Mouse (Mus musculus): ENCODE measurements at regions not wholly inside any gene's neighbourhood (a gene's known extent, or its start where the extent isn't known, plus 50 kb on each side); places are given as distances from the start of the nearest gene placed in this dataset.

DNA sequence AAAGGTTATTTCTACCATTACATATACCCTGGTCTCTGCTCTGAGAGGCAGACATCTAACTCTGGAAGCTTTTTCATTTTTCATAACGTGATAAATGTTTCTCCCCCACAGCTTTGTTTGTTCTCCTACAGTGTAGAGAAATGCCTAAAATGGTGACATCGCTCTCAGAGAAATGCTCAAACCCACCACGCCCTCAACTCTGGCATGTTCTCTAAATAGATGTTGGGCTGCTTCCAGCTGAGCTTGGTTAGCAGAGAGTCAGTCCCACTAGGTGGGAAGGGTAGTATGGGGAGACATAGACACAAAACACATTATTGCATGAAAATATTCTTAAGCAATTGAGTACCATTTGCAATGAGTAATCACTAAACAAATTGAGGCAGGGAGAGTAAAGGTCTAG lies 368.1 kb upstream of the Rag2 start:
- TF ChIP-seq POLR2A (IDR thresholded peaks at IDR 0.05; ENCODE audit: low read depth, low read length), result no peak
- TF ChIP-seq CHD1 (IDR thresholded peaks at IDR 0.05; ENCODE audit: low read depth, low read length), result no peak
- no peak for TF ChIP-seq E2F4 (IDR thresholded peaks at IDR 0.05; ENCODE audit: insufficient replicate concordance, low read depth, low read length)
- TF ChIP-seq CTCF (conservative IDR thresholded peaks at IDR 0.05 in 1 of 2, IDR thresholded peaks at IDR 0.05 in 1 of 2; ENCODE audit: low read depth in 2 of 2, low read length in 2 of 2), result no peak
- no peak for TF ChIP-seq MEF2A (IDR thresholded peaks at IDR 0.05; ENCODE audit: borderline replicate concordance, low read depth, low read length)
- TF ChIP-seq ZKSCAN1 (IDR thresholded peaks at IDR 0.05; ENCODE audit: borderline replicate concordance, low read depth, low read length), result no peak
- TF ChIP-seq USF1 (IDR thresholded peaks at IDR 0.05; ENCODE audit: low read depth, low read length), result no peak
- no peak for TF ChIP-seq IRF4 (IDR thresholded peaks at IDR 0.05; ENCODE audit: low read depth, low read length)
- no peak for TF ChIP-seq EP300 (IDR thresholded peaks at IDR 0.05; ENCODE audit: low read length)
- TF ChIP-seq POLR2AphosphoS2 (IDR thresholded peaks at IDR 0.05; ENCODE audit: low read depth, low read length), result no peak
- TF ChIP-seq ETS1 (conservative IDR thresholded peaks at IDR 0.05; ENCODE audit: low read depth, low read length), result no peak
- TF ChIP-seq GABPA (IDR thresholded peaks at IDR 0.05; ENCODE audit: insufficient replicate concordance, low read depth, low read length), result no peak

All from CH12.LX (cell line).